Mouse (Mus musculus) forebrain, embryonic 16.5 days (tissue): ENCODE results near the gene Rpl27. TPM values are rescaled to one million over a fixed set of nuclear protein-coding genes. Genes with fewer than 3 reads are reported as not detected.
A peak's percentile ranks its signal among the peaks of the same experiment; 100 is the strongest.

ENCODE experiments used
- ATAC-seq: fragments of 200-750 bp; cut with Nextera tagmentation; 2 replicates; pipeline ENCODE4 v1.8.0; 2017; ENCODE audit warnings: mild to moderate bottlenecking, moderate library complexity
- H3K27ac ChIP-seq: fragments of 300-500 bp; sonication (generic); 2 replicates; pipeline ENCODE4 v1.5.1; 2014; ENCODE audit warnings: low read length, control low read depth
- H3K27me3 ChIP-seq: fragments of 300-500 bp; sonication (generic); replicated peaks from 2 replicates; pipeline ENCODE4 v1.6.1; 2014; ENCODE audit warnings: low read length; ENCODE audit not compliant: control insufficient read depth, insufficient read depth
- H3K36me3 ChIP-seq: fragments of 300-500 bp; sonication (generic); 2 replicates; pipeline ENCODE4 v1.6.1; 2014; ENCODE audit not compliant: control insufficient read depth, insufficient read depth
- H3K4me1 ChIP-seq: fragments of 300-500 bp; sonication (generic); replicated peaks from 2 replicates; pipeline ENCODE4 v1.6.1; 2014; ENCODE audit warnings: low read length; ENCODE audit not compliant: control insufficient read depth, insufficient read depth
- H3K4me2 ChIP-seq: fragments of 300-500 bp; sonication (generic); 2 replicates; pipeline ENCODE4 v1.6.1; 2014; ENCODE audit warnings: mild to moderate bottlenecking, low read length, control low read depth
- H3K4me3 ChIP-seq: fragments of 300-500 bp; sonication (generic); replicated peaks from 2 replicates; pipeline ENCODE4 v1.5.1; 2014; ENCODE audit warnings: mild to moderate bottlenecking, low read length, control low read depth
- H3K9ac ChIP-seq: fragments of 300-500 bp; sonication (generic); replicated peaks from 2 replicates; pipeline ENCODE4 v1.6.1; 2014; ENCODE audit warnings: low read depth, low read length, control low read depth
- H3K9me3 ChIP-seq: fragments of 300-500 bp; sonication (generic); 2 replicates; pipeline ENCODE4 v1.6.1; 2016; ENCODE audit warnings: low read length; ENCODE audit not compliant: control insufficient read depth
- WGBS: fragments of 180-500 bp; shearing (Covaris S2); extraction: QIAGEN DNeasy Blood & Tissue Kit; methylation state at CpG from one replicate; pipeline ENCODE4 v1.1.7; 2014; 5-methylcytosine and 5-hydroxymethylcytosine counted together
- polyA plus RNA-seq: library from polyadenylated mRNA; unstranded; fragments of >200 nt; fragmentation: Nextera tagmentation; extraction: Ambion mirVana; gene quantifications from 2 replicates; pipeline ENCODE4 v1.2.1, GENCODE M21; 2015

Rpl27 gene
- 219 and 239 TPM in 2 replicates for polyA plus RNA-seq

DNA sequence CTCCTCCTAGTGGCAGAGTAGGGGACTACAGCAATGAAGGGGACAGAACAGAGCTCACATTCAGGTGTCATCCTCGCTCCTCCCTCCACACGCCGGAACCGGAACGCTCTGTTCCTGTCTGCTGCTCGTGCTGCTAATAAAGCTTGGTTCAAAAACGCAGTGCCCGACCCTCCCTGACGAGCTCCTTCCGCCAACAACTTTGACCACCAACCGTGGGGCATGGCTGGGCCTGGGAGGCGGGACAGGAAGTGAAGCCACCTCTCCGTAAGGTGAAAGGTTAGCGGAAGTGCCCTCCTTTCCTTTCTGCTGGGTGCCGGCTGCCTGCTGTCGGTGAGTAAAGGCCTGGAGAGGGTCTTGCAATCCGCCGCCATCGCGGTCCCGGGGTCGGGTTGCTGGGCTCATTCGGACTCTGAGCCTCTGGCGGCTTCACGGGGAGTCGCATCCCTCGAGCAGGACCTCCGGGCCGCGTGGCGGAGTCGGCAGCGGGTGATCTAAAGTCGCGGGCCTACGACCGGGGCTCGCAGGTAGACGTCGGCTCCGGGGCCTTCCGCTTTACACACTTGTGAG, at the start of gene Rpl27:
Gene Rpl27 (plus strand): TSS at position 172 of the 567 bp plus-strand sequence.
- Histone ChIP-seq H3K9ac (peak within 1 kb of the TSS; percentile 92), H3K36me3 (peaks cover 10% of the 10 kb centered on the region; the same call in 1 of the 2 replicates), H3K27ac (peak within 1 kb of the TSS; percentile 79), H3K9me3 (no peaks in the 10 kb centered on the region), H3K27me3 (no peaks in the 10 kb centered on the region), H3K4me3 (peak within 1 kb of the TSS; percentile 88), H3K4me1 (peaks cover 12% of the 10 kb centered on the region), H3K4me2 (peak within 1 kb of the TSS; percentile 98)
- WGBS, result under 1% methylated on average over 42 of the region's 42 CpGs
- ATAC-seq, result peak; percentile 99

- Histone ChIP-seq H3K27me3 (no peaks in the 10 kb centered on the region), H3K9ac (no peak overlapping the region), H3K4me3 (no peak overlapping the region), H3K4me1 (no peaks in the 10 kb centered on the region), H3K9me3 (no peaks in the 10 kb centered on the region), H3K27ac (no peak overlapping the region), H3K4me2 (no peak overlapping the region), H3K36me3 (no peaks in the 10 kb centered on the region)
- WGBS, result 3% methylated on average over 8 of the region's 8 CpGs
- peak; percentile 73 for ATAC-seq
Measured at GRCm38 (mm10) chr11:101395110-101395509, 47.0 kb upstream of the Rpl27 start.

DNA sequence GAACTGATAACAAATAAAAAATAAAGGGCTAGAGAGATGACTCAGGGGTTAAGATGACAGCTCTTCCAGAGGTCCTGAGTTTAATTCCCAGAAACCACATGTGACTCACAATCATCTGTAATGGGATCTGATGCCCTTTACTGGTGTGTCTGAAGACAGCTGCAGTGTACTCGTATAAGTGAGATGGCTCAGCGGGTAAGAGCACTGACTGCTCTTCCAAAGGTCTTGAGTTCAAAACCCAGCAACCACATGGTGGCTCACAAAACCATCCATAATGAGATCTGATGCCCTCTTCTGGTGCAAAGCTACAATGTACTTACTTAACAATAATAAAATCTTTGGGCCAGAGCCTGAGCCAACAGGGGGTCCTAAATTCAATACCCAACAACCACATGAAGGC, 26.8 kb upstream of the Rpl27 start:
- ATAC-seq, result no peak
- Histone ChIP-seq H3K4me2 (no peak overlapping the region), H3K27me3 (no peaks in the 10 kb centered on the region), H3K4me1 (peaks cover 7% of the 10 kb centered on the region), H3K27ac (no peak overlapping the region), H3K9me3 (no peaks in the 10 kb centered on the region), H3K9ac (no peak overlapping the region), H3K4me3 (no peak overlapping the region), H3K36me3 (peaks cover 5% of the 10 kb centered on the region)
- WGBS, result 93% methylated on average over 2 of the region's 2 CpGs

DNA sequence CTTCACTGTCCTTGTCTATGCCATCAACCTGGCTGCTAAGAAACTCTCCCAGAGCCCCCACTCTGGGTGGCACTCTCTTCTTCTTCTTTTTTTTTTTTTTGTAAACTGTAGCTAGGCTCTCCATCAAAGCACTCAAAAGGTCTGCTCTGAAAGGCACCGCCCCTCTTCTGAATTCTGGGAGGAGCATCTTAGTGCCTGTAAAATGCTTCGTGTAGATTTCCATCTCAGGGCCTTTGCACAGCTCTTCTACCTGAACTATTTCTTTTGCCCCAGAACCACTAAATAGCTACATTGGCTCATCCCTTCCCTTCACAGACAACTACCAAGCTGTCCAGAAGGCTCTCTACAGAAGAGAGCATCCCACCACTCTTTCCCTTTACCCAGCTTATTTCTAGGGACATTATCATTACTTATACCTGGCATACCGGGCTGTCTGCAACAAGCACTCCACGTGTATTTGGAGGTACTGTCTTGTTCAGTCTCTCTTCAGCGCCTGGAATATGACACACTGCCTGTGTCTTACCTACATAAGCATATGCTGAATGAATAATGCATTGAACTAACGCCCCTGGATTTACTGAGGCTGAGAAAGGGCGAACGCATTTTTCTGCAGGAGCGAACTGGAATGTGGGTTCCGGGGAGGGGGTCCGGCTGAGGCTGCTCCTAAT, 25.5 kb upstream of the Rpl27 start:
- peaks cover 7% of the 10 kb centered on the region for H3K4me1 ChIP-seq
- 1% methylated on average over 11 of the region's 11 CpGs for WGBS
- 0 out of 2 replicates have a peak, but pooled peaks cover 2% of the 10 kb centered on the region for H3K36me3 ChIP-seq
- H3K27me3 ChIP-seq, result no peaks in the 10 kb centered on the region
- H3K27ac ChIP-seq, result peak overlapping the region; percentile 80
- ATAC-seq, result peak; percentile 48; the same call in 1 of the 2 replicates
- peak overlapping the region; percentile 67 for H3K4me3 ChIP-seq
- peak overlapping the region; percentile 91 for H3K9ac ChIP-seq
- H3K4me2 ChIP-seq, result peak overlapping the region; percentile 74
- no peaks in the 10 kb centered on the region for H3K9me3 ChIP-seq

GRCm38 (mm10) chr11:101417101-101417855, 24.8 kb upstream of the Rpl27 start, which contains the start of gene Aarsd1:
TSS of gene Aarsd1 (minus strand) at chr11:101417615.
- peak within 1 kb of the TSS; percentile 74 for H3K4me2 ChIP-seq
- no peaks in the 10 kb centered on the region for H3K27me3 ChIP-seq
- 0 out of 2 replicates have a peak, but pooled peaks cover 2% of the 10 kb centered on the region for H3K36me3 ChIP-seq
- H3K9ac ChIP-seq, result peak within 1 kb of the TSS; percentile 91
- H3K4me1 ChIP-seq, result peaks cover 7% of the 10 kb centered on the region
- ATAC-seq, result peak; percentile 93
- H3K4me3 ChIP-seq, result peak within 1 kb of the TSS; percentile 67
- WGBS, result under 1% methylated on average over 45 of the region's 45 CpGs
- no peaks in the 10 kb centered on the region for H3K9me3 ChIP-seq
- H3K27ac ChIP-seq, result peak within 1 kb of the TSS; percentile 80

- Histone ChIP-seq H3K4me3 (no peak overlapping the region), H3K36me3 (no peaks in the 10 kb centered on the region), H3K9me3 (no peaks in the 10 kb centered on the region), H3K27ac (no peak overlapping the region), H3K4me1 (peaks cover 10% of the 10 kb centered on the region), H3K9ac (no peak overlapping the region), H3K27me3 (no peaks in the 10 kb centered on the region), H3K4me2 (no peak overlapping the region)
- no peak for ATAC-seq
- 55% methylated on average over 6 of the region's 6 CpGs for WGBS
Measured at GRCm38 (mm10) chr11:101418991-101419390, 23.1 kb upstream of the Rpl27 start.

- Histone ChIP-seq H3K9me3 (no peaks in the 10 kb centered on the region), H3K4me3 (no peak overlapping the region), H3K27ac (no peak overlapping the region), H3K4me1 (peaks cover 16% of the 10 kb centered on the region), H3K27me3 (no peaks in the 10 kb centered on the region), H3K4me2 (no peak overlapping the region), H3K36me3 (no peaks in the 10 kb centered on the region), H3K9ac (no peak overlapping the region)
- ATAC-seq, result no peak
- whole genome bisulfite sequencing, result 12% methylated on average over 3 of the region's 3 CpGs
Measured at GRCm38 (mm10) chr11:101419610-101420009, 22.5 kb upstream of the Rpl27 start.

DNA sequence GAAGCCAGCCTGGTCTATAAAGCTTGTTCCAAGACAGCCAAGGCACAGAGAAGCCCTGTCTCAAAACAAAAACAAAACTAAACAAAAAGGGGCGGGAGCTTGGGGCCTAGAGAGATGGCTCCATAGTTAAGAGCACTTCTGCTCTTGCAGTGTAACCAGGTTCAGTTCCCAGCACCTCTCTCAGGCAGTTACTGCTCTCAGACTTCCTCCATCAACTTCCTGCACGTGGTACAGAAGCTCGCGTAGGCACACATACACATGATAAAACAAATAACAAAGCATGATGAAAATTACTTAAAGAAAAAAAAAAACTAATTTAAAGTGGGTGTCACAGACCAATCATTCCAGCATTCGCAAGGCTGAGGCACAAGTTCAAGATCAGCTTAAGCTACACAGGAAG, 21.9 kb upstream of the Rpl27 start:
- ATAC-seq, result no peak
- Histone ChIP-seq H3K9me3 (no peaks in the 10 kb centered on the region), H3K9ac (no peak overlapping the region), H3K4me2 (no peak overlapping the region), H3K36me3 (no peaks in the 10 kb centered on the region), H3K4me1 (peaks cover 16% of the 10 kb centered on the region), H3K27ac (no peak overlapping the region), H3K27me3 (no peaks in the 10 kb centered on the region), H3K4me3 (no peak overlapping the region)
- WGBS, result 84% methylated on average over 5 of the region's 5 CpGs
